Mouse (Mus musculus): ENCODE data around the gene Clba1.
"Not testable (repeated sequence)": the region's sequence is repeated elsewhere in the genome, so short reads cannot be mapped to it uniquely, and the experiment has no call there.

- TF ChIP-seq CTCF (IDR thresholded peaks at IDR 0.05; ENCODE audit: control insufficient read depth, insufficient read depth, insufficient replicate concordance, low read depth, low read length); POLR2A (IDR thresholded peaks at IDR 0.05; ENCODE audit: control insufficient read depth, low read depth, low read length): not testable (repeated sequence)
Observed at GRCm38 (mm10) chr12:112816866-112817265, 8.1 kb downstream of the Clba1 start.

Measured in testis, adult 2 months (tissue).